Mouse (Mus musculus): ENCODE results near the gene 4930470P17Rik. TPM values are rescaled to one million over a fixed set of nuclear protein-coding genes. Genes with fewer than 3 reads are reported as not detected.

Gene 4930470P17Rik
- polyA plus RNA-seq, 1 experiment = not detected

GRCm38 (mm10) chr2:170549146-170549545 lies 52.7 kb downstream of the 4930470P17Rik start:
- H3K4me1 ChIP-seq (ENCODE audit: control insufficient read depth, insufficient read depth, low read length) = peaks cover 3% of the 10 kb centered on the region
- no peak for TF ChIP-seq CTCF (IDR thresholded peaks at IDR 0.05; ENCODE audit: extremely low read depth, insufficient read depth, low read length)
- no peak for TF ChIP-seq POLR2A (IDR thresholded peaks at IDR 0.05; ENCODE audit: extremely low read depth, insufficient read depth, low read length)
- H3K27ac ChIP-seq (ENCODE audit: insufficient read depth, low read length) = no peak overlapping the region
- no peak overlapping the region for H3K4me3 ChIP-seq (ENCODE audit: insufficient read depth, low read length)

GRCm38 (mm10) chr2:170548046-170548445 lies 53.8 kb downstream of the 4930470P17Rik start:
- Histone ChIP-seq H3K4me3 (ENCODE audit: insufficient read depth, low read length) (no peak overlapping the region), H3K4me1 (ENCODE audit: control insufficient read depth, insufficient read depth, low read length) (peaks cover 3% of the 10 kb centered on the region)

GRCm38 (mm10) chr2:170547526-170547925 lies 54.3 kb downstream of the 4930470P17Rik start:
- Histone ChIP-seq H3K4me3 (ENCODE audit: insufficient read depth, low read length) (no peak overlapping the region), H3K4me1 (ENCODE audit: control insufficient read depth, insufficient read depth, low read length) (peaks cover 3% of the 10 kb centered on the region), H3K27ac (ENCODE audit: insufficient read depth, low read length) (no peak overlapping the region)
- TF ChIP-seq POLR2A (IDR thresholded peaks at IDR 0.05; ENCODE audit: extremely low read depth, insufficient read depth, low read length) = no peak

More at GRCm38 (mm10) chr2:170548046-170548445, 53.8 kb downstream of the 4930470P17Rik start:
- H3K27ac ChIP-seq (ENCODE audit: insufficient read depth, low read length) = no peak overlapping the region
- no peak for TF ChIP-seq CTCF (IDR thresholded peaks at IDR 0.05; ENCODE audit: extremely low read depth, insufficient read depth, low read length)
- no peak for TF ChIP-seq POLR2A (IDR thresholded peaks at IDR 0.05; ENCODE audit: extremely low read depth, insufficient read depth, low read length)

GRCm38 (mm10) chr2:170545745-170546144 lies 56.1 kb downstream of the 4930470P17Rik start:
- no peak overlapping the region for H3K27ac ChIP-seq (ENCODE audit: insufficient read depth, low read length)
- no peak for TF ChIP-seq CTCF (IDR thresholded peaks at IDR 0.05; ENCODE audit: extremely low read depth, insufficient read depth, low read length)
- no peak for TF ChIP-seq POLR2A (IDR thresholded peaks at IDR 0.05; ENCODE audit: extremely low read depth, insufficient read depth, low read length)
- H3K4me3 ChIP-seq (ENCODE audit: insufficient read depth, low read length) = no peak overlapping the region
- H3K4me1 ChIP-seq (ENCODE audit: control insufficient read depth, insufficient read depth, low read length) = peaks cover 4% of the 10 kb centered on the region

- peaks cover 2% of the 10 kb centered on the region; the same call in 1 of the 2 replicates for H3K4me1 ChIP-seq (ENCODE audit: control insufficient read depth, insufficient read depth, low read length)
- H3K4me3 ChIP-seq (ENCODE audit: insufficient read depth, low read length) = no peak overlapping the region
- TF ChIP-seq POLR2A (IDR thresholded peaks at IDR 0.05; ENCODE audit: extremely low read depth, insufficient read depth, low read length) (no peak), CTCF (IDR thresholded peaks at IDR 0.05; ENCODE audit: extremely low read depth, insufficient read depth, low read length) (no peak)
- no peak overlapping the region for H3K27ac ChIP-seq (ENCODE audit: insufficient read depth, low read length)
Measured at GRCm38 (mm10) chr2:170544950-170545349, 56.9 kb downstream of the 4930470P17Rik start.

GRCm38 (mm10) chr2:170544159-170544558 lies 57.7 kb downstream of the 4930470P17Rik start:
- H3K27ac ChIP-seq (ENCODE audit: insufficient read depth, low read length) = no peak overlapping the region
- peaks cover 6% of the 10 kb centered on the region for H3K4me1 ChIP-seq (ENCODE audit: control insufficient read depth, insufficient read depth, low read length)
- no peak overlapping the region for H3K4me3 ChIP-seq (ENCODE audit: insufficient read depth, low read length)
- no peak for TF ChIP-seq CTCF (IDR thresholded peaks at IDR 0.05; ENCODE audit: extremely low read depth, insufficient read depth, low read length)
- no peak for TF ChIP-seq POLR2A (IDR thresholded peaks at IDR 0.05; ENCODE audit: extremely low read depth, insufficient read depth, low read length)

- Histone ChIP-seq H3K4me1 (ENCODE audit: control insufficient read depth, insufficient read depth, low read length) (peaks cover 8% of the 10 kb centered on the region), H3K27ac (ENCODE audit: insufficient read depth, low read length) (no peak overlapping the region), H3K4me3 (ENCODE audit: insufficient read depth, low read length) (no peak overlapping the region)
- no peak for TF ChIP-seq CTCF (IDR thresholded peaks at IDR 0.05; ENCODE audit: extremely low read depth, insufficient read depth, low read length)
- no peak for TF ChIP-seq POLR2A (IDR thresholded peaks at IDR 0.05; ENCODE audit: extremely low read depth, insufficient read depth, low read length)
Measured at GRCm38 (mm10) chr2:170543625-170544024, 58.2 kb downstream of the 4930470P17Rik start.

- Histone ChIP-seq H3K4me3 (ENCODE audit: insufficient read depth, low read length) (no peak overlapping the region), H3K27ac (ENCODE audit: insufficient read depth, low read length) (no peak overlapping the region), H3K4me1 (ENCODE audit: control insufficient read depth, insufficient read depth, low read length) (peaks cover 8% of the 10 kb centered on the region)
- TF ChIP-seq CTCF (IDR thresholded peaks at IDR 0.05; ENCODE audit: extremely low read depth, insufficient read depth, low read length) (no peak), POLR2A (IDR thresholded peaks at IDR 0.05; ENCODE audit: extremely low read depth, insufficient read depth, low read length) (no peak)
Measured at GRCm38 (mm10) chr2:170539211-170539610, 62.6 kb downstream of the 4930470P17Rik start.

- no peak overlapping the region for H3K4me3 ChIP-seq (ENCODE audit: insufficient read depth, low read length)
- no peak overlapping the region for H3K27ac ChIP-seq (ENCODE audit: insufficient read depth, low read length)
- TF ChIP-seq CTCF (IDR thresholded peaks at IDR 0.05; ENCODE audit: extremely low read depth, insufficient read depth, low read length) (no peak), POLR2A (IDR thresholded peaks at IDR 0.05; ENCODE audit: extremely low read depth, insufficient read depth, low read length) (no peak)
- H3K4me1 ChIP-seq (ENCODE audit: control insufficient read depth, insufficient read depth, low read length) = peaks cover 7% of the 10 kb centered on the region
Measured at GRCm38 (mm10) chr2:170535841-170536240, 66.0 kb downstream of the 4930470P17Rik start.

GRCm38 (mm10) chr2:170534803-170535174 lies 67.0 kb downstream of the 4930470P17Rik start:
- Histone ChIP-seq H3K27ac (ENCODE audit: insufficient read depth, low read length) (no peak overlapping the region), H3K4me1 (ENCODE audit: control insufficient read depth, insufficient read depth, low read length) (peaks cover 5% of the 10 kb centered on the region), H3K4me3 (ENCODE audit: insufficient read depth, low read length) (no peak overlapping the region)
- TF ChIP-seq POLR2A (IDR thresholded peaks at IDR 0.05; ENCODE audit: extremely low read depth, insufficient read depth, low read length) (no peak), CTCF (IDR thresholded peaks at IDR 0.05; ENCODE audit: extremely low read depth, insufficient read depth, low read length) (no peak)

Data from cortical plate, adult 2 months (tissue).